Mouse (Mus musculus) MEL (cell line): Measurements from ENCODE around the gene Tbc1d2. TPM values are rescaled to one million over a fixed set of nuclear protein-coding genes. Genes with fewer than 3 reads are reported as not detected.
"Not testable (repeated sequence)": the region's sequence is repeated elsewhere in the genome, so short reads cannot be mapped to it uniquely, and the experiment has no call there.

Source experiments
- DNase-seq: peaks from one replicate; pipeline ENCODE4 v3.0.0; 2011; ENCODE audit warnings: low read depth, low spot score
- H3K27ac ChIP-seq: 2 replicates; pipeline ENCODE4 v1.5.1; 2012; ENCODE audit warnings: low read depth, mild to moderate bottlenecking, control low read depth, low read length, moderate library complexity; ENCODE audit not compliant: control insufficient read depth
- H3K27me3 ChIP-seq, 2 experiments: fragments of 150-350 bp in 1 of 2; sonication (generic) in 1 of 2; 2 replicates each; pipeline ENCODE4 v1.6.1; 2012; ENCODE audit warnings: low read length in 2 of 2, mild to moderate bottlenecking in 2 of 2, improper control_type of control experiment in 1 of 2, moderate library complexity in 1 of 2; ENCODE audit not compliant: insufficient read depth in 2 of 2, control insufficient read depth in 1 of 2
- H3K36me3 ChIP-seq, 2 experiments: 2 replicates each; pipeline ENCODE4 v1.6.1; 2012 to 2014; ENCODE audit warnings: low read length in 2 of 2, improper control_type of control experiment in 1 of 2, inconsistent platforms in 1 of 2, mild to moderate bottlenecking in 1 of 2; ENCODE audit not compliant: insufficient read depth in 2 of 2, control insufficient read depth in 1 of 2
- H3K4me1 ChIP-seq, 2 experiments: fragments of 150-350 bp in 1 of 2; sonication (generic) in 1 of 2; 2 replicates each; pipeline ENCODE4 v1.6.1; 2012; ENCODE audit warnings: low read length in 2 of 2, improper control_type of control experiment in 1 of 2, mild to moderate bottlenecking in 1 of 2; ENCODE audit not compliant: insufficient read depth in 2 of 2, control insufficient read depth in 1 of 2
- H3K4me3 ChIP-seq, 2 experiments: fragments of 150-350 bp in 1 of 2; sonication (generic) in 1 of 2; 2 replicates each; pipeline ENCODE4 v1.5.1; 2012; ENCODE audit warnings: low read depth in 2 of 2, low read length in 2 of 2, mild to moderate bottlenecking in 2 of 2, moderate library complexity in 2 of 2, control low read depth in 1 of 2, improper control_type of control experiment in 1 of 2; ENCODE audit not compliant: control insufficient read depth in 1 of 2, insufficient read depth in 1 of 2
- H3K79me2 ChIP-seq: 2 replicates; pipeline ENCODE4 v1.6.1; 2012; ENCODE audit warnings: mild to moderate bottlenecking, low read length, moderate library complexity; ENCODE audit not compliant: control insufficient read depth, poor library complexity, insufficient read depth
- H3K9ac ChIP-seq: 2 replicates; pipeline ENCODE4 v1.6.1; 2012; ENCODE audit warnings: low read depth, mild to moderate bottlenecking, control low read depth, low read length, moderate library complexity; ENCODE audit not compliant: control insufficient read depth, poor library complexity, severe bottlenecking
- H3K9me3 ChIP-seq: fragments of 150-350 bp; sonication (generic); replicated peaks from 2 replicates; pipeline ENCODE4 v1.6.1; 2012; ENCODE audit warnings: mild to moderate bottlenecking, low read length, improper control_type of control experiment, moderate library complexity; ENCODE audit not compliant: insufficient read depth
- BHLHE40 ChIP-seq: IDR thresholded peaks from 2 replicates; pipeline ENCODE4 v1.6.1; 2012; ENCODE audit warnings: low read depth, mild to moderate bottlenecking, inconsistent platforms, low read length, improper control_type of control experiment, borderline replicate concordance
- CHD1 ChIP-seq: IDR thresholded peaks from 2 replicates; pipeline ENCODE4 v1.6.1; 2012; ENCODE audit warnings: low read depth, mild to moderate bottlenecking, inconsistent platforms, low read length, improper control_type of control experiment
- CHD2 ChIP-seq: IDR thresholded peaks from 2 replicates; pipeline ENCODE4 v1.6.1; 2011; ENCODE audit warnings: low read length, improper control_type of control experiment
- EP300 ChIP-seq, 2 experiments: IDR thresholded peaks; 2 replicates each; pipeline ENCODE4 v1.6.1; 2011; ENCODE audit warnings: improper control_type of control experiment in 2 of 2, low read length in 2 of 2, low read depth in 1 of 2, mild to moderate bottlenecking in 1 of 2
- ETS1 ChIP-seq: IDR thresholded peaks from 2 replicates; pipeline ENCODE4 v1.6.1; 2012; ENCODE audit warnings: low read depth, mild to moderate bottlenecking, inconsistent platforms, low read length, improper control_type of control experiment, moderate library complexity
- GATA1 ChIP-seq: IDR thresholded peaks from 2 replicates; pipeline ENCODE4 v1.6.1; 2011; ENCODE audit warnings: low read depth, low read length, improper control_type of control experiment
- MYB ChIP-seq: IDR thresholded peaks from 2 replicates; pipeline ENCODE4 v1.6.1; 2011; ENCODE audit warnings: mild to moderate bottlenecking, low read depth, low read length, improper control_type of control experiment
- NRF1 ChIP-seq: IDR thresholded peaks from 2 replicates; pipeline ENCODE4 v1.6.1; 2014; ENCODE audit warnings: low read depth, mild to moderate bottlenecking, inconsistent platforms, low read length, improper control_type of control experiment, moderate library complexity; ENCODE audit not compliant: poor library complexity, insufficient read depth, severe bottlenecking
- SMC3 ChIP-seq: IDR thresholded peaks from 2 replicates; pipeline ENCODE4 v1.6.1; 2011; ENCODE audit warnings: low read depth, low read length, improper control_type of control experiment
- TBP ChIP-seq: IDR thresholded peaks from 2 replicates; pipeline ENCODE4 v1.8.0; 2011; ENCODE audit warnings: low read depth, low read length, improper control_type of control experiment
- TCF12 ChIP-seq: IDR thresholded peaks from 2 replicates; pipeline ENCODE4 v1.6.1; 2014; ENCODE audit warnings: low read depth, mild to moderate bottlenecking, inconsistent platforms, low read length, improper control_type of control experiment, moderate library complexity
- UBTF ChIP-seq: IDR thresholded peaks from 2 replicates; pipeline ENCODE4 v1.6.1; 2012; ENCODE audit warnings: low read depth, mild to moderate bottlenecking, inconsistent platforms, low read length, improper control_type of control experiment, moderate library complexity, borderline replicate concordance; ENCODE audit not compliant: insufficient read depth
- USF2 ChIP-seq, 2 experiments: IDR thresholded peaks; 2 replicates each; pipeline ENCODE4 v1.6.1; 2011 to 2012; ENCODE audit warnings: improper control_type of control experiment in 2 of 2, low read length in 2 of 2, borderline replicate concordance in 1 of 2, inconsistent platforms in 1 of 2, low read depth in 1 of 2, mild to moderate bottlenecking in 1 of 2; ENCODE audit not compliant: insufficient read depth in 1 of 2
- ZC3H11A ChIP-seq: IDR thresholded peaks from 2 replicates; pipeline ENCODE4 v1.6.1; 2012; ENCODE audit warnings: low read depth, mild to moderate bottlenecking, inconsistent platforms, low read length, improper control_type of control experiment
- polyA plus RNA-seq, 2 experiments: library from polyadenylated mRNA; stranded (reverse) in 1 of 2; unstranded in 1 of 2; fragments of >175 nt in 1 of 2; fragments of >200 nt in 1 of 2; gene quantifications; 2 replicates each; pipeline versions ENCODE4 v1.2.1 to v1.2.4; 2012; ENCODE audit warnings: low replicate concordance in 2 of 2, low read depth in 1 of 2; ENCODE audit not compliant: insufficient read length in 2 of 2, insufficient read depth in 1 of 2, missing spikeins in 1 of 2
- total RNA-seq: library from RNA; depleted of rRNA; stranded (reverse); fragments of 300-350 nt; gene quantifications from 2 replicates; pipeline ENCODE4 v1.2.3, GENCODE M21; 2012

Tbc1d2 gene
- total and polyA plus RNA-seq, 3 experiments = 0.19 to 0.36 TPM; not detected in 1

- H3K4me3 ChIP-seq = no peak overlapping the region
- no peaks in the 10 kb centered on the region for H3K79me2 ChIP-seq
- H3K9me3 ChIP-seq = no peaks in the 10 kb centered on the region
- no peak for DNase-seq
- H3K9ac ChIP-seq = no peak overlapping the region
- H3K36me3 ChIP-seq = no peaks in the 10 kb centered on the region
- TF ChIP-seq NRF1 (no peak), USF2 (IDR thresholded peaks at IDR 0.05; ENCODE audit: borderline replicate concordance in 1 of 2, insufficient read depth in 1 of 2, low read depth in 1 of 2, low read length in 2 of 2) (no peak), ZC3H11A (no peak), ETS1 (no peak), CHD1 (no peak), TCF12 (no peak), SMC3 (no peak), TBP (no peak), GATA1 (no peak), EP300 (IDR thresholded peaks at IDR 0.05; ENCODE audit: low read depth in 1 of 2, low read length in 2 of 2) (no peak), CHD2 (no peak), UBTF (no peak)
- H3K27ac ChIP-seq = no peak overlapping the region
- H3K4me1 ChIP-seq = no peaks in the 10 kb centered on the region; a peak in 1 of 4 replicates
- H3K27me3 ChIP-seq = peaks cover 3 to 8% of the 10 kb centered on the region in 2 experiments; a peak in 3 of 4 replicates
Measured at GRCm38 (mm10) chr4:46635702-46636430, 14.1 kb downstream of the Tbc1d2 start.

DNA sequence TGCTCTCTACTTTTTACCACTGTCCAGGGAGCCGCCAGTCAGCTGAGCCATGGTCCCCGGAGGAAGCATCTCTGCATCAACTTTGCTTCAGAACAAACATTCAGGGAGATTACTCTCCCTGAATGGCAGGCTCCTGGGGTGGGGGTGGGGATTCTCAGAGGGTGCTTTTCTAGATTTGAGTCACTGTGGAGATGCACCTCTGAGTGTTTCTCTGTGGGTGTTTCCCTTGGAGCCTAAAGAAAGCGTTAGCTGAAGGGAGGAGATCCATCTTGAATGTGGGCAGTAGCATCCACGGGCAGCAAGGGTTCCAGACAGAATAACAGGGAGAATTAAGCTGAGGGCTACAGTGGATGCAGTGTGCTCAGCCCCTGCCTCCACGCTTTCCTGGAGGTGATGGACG, 15.1 kb downstream of the Tbc1d2 start:
- Histone ChIP-seq H3K36me3 (no peaks in the 10 kb centered on the region), H3K9ac (no peak overlapping the region), H3K4me3 (no peak overlapping the region), H3K79me2 (no peaks in the 10 kb centered on the region), H3K4me1 (no peaks in the 10 kb centered on the region; a peak in 1 of 4 replicates), H3K27me3 (peaks cover 3 to 8% of the 10 kb centered on the region in 2 experiments; a peak in 3 of 4 replicates), H3K9me3 (no peaks in the 10 kb centered on the region), H3K27ac (no peak overlapping the region)
- DNase-seq = no peak
- TF ChIP-seq UBTF = no peak
- TF ChIP-seq MYB = no peak
- TF ChIP-seq BHLHE40 = no peak

DNA sequence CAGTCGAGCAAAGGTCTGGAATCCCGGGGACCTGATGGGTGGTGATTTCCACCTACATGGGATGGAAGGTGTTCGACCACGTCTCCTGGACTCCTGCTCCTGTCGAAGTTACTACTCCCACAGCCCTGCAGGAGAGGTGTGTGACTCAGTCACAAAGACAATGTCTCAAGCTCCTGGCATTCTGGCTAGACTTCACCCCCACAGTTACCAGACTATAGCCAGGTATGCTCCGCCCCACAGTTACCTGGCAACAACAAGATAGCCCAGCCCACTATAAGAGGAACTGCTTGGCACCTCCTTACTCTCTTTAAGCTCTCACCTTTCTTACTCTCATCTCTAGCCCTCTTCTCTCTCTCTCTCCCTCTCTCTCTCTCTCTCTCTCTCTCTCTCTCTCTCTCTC, 16.4 kb downstream of the Tbc1d2 start:
- H3K27ac ChIP-seq, H3K9ac ChIP-seq, H3K4me1 ChIP-seq, H3K9me3 ChIP-seq, H3K27me3 ChIP-seq, H3K36me3 ChIP-seq, H3K4me3 ChIP-seq, DNase-seq, H3K79me2 ChIP-seq: not testable (repeated sequence)
